Mouse (Mus musculus) left cerebral cortex, postnatal 10 days (tissue): Measurements from ENCODE around the gene Btf3. TPM values are rescaled to one million over a fixed set of nuclear protein-coding genes. Genes with fewer than 3 reads are reported as not detected.

Source experiments
- DNase-seq, 2 experiments: peaks; one replicate each; pipeline ENCODE4 v3.0.0; 2021 to 2022; ENCODE audit warnings: low spot score in 2 of 2, mixed read lengths in 1 of 2; ENCODE audit errors: extremely low spot score in 1 of 2
- intact Hi-C: fragments of 180-260 bp; cut with DNase I; formaldehyde crosslinking; loops from one replicate; pipeline ENCODE4 v1.15.1; 2025
- total RNA-seq, 2 experiments: library from RNA; stranded (reverse); gene quantifications; 2 replicates each; pipeline ENCODE4 v1.2.3; 2021

Gene Btf3
- total RNA-seq: 100 to 1,000 TPM; 219 to 230 TPM

DNA sequence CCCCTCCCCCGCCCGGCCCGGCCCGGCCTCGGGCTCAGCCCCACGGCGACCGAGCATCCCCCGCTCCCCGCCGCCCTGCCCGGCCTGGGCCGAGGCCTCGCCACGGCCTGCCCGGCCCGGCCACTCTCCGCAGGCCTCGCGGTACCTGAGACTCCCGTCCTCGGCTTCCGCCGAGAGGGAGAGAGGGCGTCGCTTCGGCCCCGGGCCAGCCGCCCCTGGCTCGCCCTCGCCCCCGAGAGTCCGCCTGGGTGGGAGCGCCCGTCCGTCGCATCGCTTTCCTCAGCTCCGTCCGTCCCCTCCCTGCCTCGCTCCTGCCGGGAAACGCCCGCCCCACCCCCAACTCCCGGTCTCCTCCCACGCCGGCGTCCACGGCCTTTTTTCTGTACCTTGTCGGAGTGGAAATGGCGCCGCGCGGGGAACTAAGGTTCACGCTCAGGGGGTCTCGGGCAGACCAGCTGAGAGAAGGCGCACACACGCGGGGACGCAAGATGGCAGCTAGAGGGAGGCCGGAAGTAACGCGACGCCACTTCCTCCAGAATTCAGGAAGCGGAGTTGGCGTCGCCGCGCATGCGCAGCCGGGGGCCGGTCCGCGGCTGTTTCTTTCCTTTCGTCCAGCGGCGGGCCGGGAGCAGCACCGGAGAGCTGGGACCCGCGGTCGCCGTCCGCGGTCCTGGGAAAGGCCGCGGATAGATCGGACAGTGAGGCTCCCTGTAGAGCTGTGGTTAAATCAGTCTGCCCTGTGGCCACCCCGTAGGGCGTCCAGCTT, at the start of gene Btf3:
Gene Btf3, minus strand, starts transcription at position 527 of the 766 bp plus-strand sequence.
- intact Hi-C loops: no loop called here
- DNase-seq: peak; percentile 90 to 96

DNA sequence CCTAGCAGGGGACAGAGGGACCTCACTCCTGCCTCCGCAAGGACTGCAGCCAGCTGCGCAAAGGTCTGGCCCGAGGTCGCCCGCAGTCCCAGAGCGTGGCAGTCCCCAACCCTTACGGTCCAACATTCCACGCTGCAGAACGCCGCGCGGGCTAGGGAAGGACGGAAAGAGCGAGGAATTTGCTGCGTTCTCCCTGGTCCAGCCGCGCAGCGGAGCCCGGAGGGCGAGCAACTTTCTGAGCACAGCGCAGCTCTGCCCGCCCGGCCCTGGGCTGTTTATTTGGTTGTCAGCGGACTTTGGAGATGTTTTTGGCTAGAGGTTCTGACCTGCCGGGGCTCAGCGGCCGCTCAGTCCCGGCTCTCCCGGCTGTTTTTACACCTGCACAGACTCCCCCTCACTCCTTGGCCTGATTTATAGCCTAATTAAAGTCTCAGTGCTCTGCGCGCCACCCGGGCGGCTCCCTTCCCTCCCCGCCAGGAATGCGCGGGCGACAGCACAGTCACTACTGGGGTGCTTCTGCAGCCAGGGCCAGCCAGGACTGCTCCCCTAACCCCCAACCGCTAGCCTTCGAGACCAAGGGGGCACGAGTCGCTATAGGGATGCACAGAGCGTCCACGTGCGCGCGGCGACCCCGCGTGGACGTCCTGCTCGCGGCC, 49.1 kb upstream of the Btf3 start:
- peak in 1 of 2 experiments; percentile 57 for DNase-seq
- intact Hi-C loops: no loop called here

DNA sequence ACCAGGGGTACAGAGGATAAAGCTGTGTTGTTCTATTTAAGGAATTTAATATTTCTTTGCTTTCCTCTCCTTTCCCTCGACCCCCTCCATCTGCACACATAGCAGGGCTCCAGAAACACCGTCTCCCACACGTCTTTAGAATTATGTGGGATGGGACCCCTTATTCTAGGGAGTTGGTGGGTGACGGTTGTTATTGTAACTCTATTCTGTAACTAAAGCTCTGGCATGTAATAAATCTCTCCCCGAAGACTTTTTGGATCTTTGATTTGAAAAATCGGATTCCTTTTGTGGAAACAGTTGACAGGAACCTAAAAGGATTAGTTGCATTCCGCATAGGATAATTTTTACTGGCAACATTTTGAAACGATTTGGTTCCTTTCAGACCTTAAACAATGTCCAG, 48.3 kb upstream of the Btf3 start:
- intact Hi-C loops: no loop called here
- no peak for DNase-seq

DNA sequence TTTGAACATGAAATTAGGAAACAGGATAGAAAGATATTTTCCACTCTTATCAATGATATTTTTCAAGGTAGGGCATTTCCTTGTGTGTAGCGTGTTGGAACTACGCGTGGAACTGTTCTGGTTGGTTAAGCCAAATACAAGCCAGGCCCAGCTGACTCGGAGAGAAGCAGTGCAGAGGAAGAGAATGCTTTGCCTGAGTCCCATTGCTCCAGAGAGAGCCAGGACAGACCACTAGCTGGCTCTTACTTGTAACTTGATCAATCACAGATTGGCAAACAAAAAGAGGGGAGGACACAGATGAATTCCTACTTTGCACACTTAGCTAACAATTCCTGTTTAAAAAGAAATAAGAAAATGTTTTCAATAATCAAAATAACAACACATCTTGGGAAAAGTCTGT, 46.2 kb upstream of the Btf3 start:
- no peak for DNase-seq
- intact Hi-C loops: no loop called here

DNA sequence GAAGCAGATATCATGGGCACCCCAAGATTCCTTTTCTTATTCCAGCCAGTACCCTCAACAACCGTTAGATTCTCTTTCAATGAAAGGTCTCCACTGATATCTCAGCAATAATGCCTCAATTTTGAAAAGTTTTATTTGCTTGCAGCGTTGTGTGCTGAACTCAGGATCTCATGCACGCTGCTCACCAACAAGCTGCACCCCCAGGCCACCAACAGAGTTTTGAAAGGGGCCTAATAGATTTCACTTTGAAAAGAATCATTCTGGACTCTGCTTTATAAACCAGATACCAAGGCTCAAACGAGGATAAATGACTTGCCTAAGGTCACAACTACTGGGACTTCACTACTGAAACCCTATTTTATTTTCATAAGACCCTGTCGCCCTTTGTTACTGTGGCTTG, 44.4 kb upstream of the Btf3 start:
- intact Hi-C loops: no loop called here
- no peak for DNase-seq

DNA sequence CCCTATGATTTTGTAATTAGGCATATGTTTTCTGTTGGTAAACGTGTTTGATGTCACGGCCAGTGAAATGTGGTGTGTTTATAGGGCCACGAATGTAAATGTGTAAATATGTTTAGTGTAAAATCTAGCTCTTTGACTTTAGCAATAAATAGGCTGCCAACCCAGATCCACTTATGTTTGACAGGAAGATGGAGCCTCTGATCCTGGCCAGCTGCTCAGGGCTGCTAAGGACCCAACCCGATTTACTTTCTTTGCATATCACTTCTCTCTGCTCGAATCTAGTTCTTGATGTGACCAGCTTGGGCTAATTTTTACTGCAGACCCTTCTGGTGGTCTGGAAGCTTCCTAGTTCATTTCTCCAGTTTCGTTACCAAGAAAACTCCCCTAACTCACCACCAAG, 43.6 kb upstream of the Btf3 start:
- DNase-seq: no peak
- intact Hi-C loops: no loop called here

DNA sequence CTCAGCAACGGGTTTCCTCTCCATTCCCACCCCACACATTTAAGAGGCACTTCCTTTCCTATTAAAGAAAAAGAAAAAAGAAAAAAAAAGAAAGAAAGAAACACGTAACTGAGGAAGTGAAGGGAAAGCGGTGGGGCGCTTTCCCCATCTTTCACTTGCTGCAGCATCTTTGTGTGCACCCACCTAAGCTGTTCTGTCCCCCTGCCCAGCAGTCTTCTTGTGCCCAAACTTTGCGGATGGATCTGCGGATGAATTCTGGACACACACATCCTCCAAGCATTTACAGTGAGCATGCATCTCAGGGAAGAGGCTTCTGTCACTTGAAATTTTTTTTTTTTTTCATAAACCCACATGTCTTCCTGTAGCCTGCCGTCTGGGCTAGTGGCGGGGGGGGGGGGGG, 42.5 kb upstream of the Btf3 start:
- no peak for DNase-seq
- intact Hi-C loops: no loop called here

DNA sequence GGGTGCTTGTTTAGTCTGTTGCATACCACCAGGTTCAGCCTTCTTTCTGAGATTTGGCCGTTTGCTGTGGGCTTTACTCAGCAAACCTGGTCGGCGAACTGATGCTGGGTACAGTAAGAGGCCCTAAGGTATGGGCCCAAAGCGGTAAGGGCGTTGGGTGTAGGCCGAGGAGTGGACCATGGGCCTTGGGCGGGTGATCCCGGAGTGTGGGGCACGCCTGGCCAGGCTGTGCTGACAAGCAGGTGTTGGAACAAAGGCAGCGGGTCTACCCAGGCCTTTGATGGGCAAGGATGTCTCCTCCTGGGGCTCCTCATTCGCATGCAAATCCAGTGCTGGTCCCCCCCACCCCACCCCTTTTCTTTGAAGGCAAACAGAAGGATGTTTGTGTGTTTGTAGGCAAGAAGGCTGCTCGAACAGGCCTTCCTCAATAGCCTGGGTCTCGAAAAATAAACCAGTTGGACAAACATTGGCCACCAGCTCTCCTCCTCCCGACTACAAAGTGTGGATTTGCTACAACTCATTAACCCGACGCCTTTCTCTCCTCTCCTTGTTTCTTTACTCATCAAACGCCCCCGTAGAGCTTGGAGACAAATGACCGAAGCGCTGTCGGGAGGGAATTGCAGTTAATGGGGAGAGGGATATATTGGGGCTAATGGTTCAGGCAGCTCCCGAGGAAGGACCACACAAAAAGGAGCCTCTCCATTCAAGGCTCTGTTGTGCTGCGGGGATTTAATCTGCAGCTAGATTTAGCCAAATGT, 41.8 kb upstream of the Btf3 start:
- intact Hi-C loops: no loop called here
- no peak for DNase-seq

DNA sequence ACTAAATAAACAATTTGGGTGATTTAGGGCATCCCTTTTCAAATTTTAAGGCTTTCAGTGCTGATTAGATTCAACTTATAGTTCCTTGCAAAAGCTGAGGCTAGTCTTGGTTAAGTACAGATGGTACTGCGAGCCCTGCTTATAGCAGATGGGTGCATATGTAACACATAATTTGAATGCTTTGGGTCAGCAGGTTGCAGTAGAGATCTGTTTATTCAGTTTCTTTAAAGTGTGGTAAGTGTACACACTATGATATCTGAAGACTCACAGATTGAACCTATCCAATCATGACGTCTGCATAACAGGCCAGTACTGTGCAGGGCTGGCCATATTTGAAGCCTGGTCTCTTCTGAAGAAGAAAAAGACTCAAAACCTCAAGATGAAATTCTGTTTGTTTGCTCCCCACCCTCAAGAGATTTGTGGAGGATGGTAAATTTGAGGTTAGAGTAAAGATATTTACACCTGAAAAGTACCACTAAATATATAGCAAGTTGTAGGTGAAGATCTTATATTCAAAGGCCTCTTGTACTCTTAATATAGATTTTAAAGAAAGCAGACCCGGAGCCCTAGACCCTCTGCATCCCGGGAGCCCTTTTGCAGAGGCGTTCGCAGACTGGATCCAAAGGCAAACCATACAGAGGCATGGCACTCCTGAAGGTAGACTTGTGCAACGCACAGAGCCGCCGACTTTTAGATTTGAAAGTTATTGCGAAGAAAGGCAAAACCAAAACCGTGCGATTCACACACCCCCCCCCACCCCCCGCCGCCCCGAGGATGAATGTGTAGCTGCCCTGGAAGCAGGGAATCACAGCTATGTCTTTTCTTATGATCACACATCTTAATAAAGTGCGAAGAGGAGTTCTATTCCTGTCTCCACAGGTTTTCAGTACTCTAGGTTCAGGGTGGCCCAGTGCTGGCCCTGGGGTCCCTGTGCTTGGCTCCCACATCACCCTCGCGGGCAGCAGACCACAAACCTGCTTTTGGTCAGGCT, 40.9 kb upstream of the Btf3 start:
- no peak for DNase-seq
- intact Hi-C loops: loop anchor here (2.0 kb wide), 1 partner anchor 147 kb away; no protein-coding TSS in a partner anchor

DNA sequence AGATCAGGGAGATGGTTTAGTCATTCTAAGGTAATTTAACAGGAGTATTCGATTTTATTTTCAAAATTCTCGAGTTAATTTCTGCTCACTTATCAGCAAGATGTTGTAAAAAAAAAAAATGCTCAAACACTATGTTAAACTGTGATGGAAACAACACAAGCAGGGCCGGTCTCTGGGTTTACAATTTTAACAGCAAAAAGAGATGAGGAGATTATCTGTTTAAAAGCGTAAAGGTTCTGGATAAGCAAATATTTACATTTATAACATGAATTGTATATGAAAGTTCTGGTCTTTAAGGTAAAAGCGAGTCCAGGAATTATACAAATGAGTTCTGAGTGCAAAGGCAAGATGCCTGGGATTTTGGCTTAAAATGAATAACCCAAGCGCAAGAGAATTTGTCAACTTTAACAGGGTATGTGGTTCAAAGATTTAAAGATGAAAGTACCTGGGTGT, 40.2 kb upstream of the Btf3 start:
- intact Hi-C loops: loop anchor here (2.0 kb wide), 1 partner anchor 148 kb away; no protein-coding TSS in a partner anchor

DNA sequence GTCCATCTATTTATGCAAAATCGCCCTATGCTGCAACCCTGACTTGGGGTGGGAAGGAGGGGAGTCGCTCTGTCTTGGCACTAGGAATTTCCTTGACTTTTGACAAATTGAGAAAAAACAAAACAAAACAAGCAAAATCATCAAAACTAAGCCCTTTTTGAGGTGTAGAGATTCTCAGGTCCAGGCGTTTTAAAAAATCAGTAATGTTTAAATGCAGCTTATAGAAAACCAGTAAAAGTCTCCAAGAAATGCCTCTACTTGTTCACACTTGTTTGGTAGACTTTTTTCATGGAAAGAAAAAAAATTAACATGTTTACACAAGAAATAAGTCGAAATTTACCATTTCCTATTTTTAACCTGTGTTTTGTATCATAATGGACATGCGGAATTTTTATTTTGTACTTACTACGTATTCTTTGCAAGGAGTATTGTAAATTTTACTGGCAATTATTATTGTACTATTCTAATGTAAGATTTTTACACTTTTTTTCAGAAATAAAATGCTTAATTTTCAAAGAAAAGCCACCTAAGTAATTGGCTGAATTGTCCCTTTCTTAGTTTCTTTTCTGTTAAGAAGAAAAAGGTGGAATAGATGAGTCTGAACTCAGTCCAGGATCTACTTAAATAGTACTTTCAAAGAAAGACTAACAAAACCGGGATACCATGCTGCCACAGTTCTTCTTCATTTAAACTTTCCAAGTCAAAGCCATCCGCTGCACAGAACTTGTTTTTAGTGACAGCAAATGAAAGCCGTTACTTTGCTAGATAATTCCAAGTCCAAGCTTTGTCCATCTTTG, 39.6 kb upstream of the Btf3 start:
- intact Hi-C loops: loop anchor here (2.0 kb wide), 1 partner anchor 148 kb away; no protein-coding TSS in a partner anchor

More for the DNA sequence above, 40.2 kb upstream of the Btf3 start:
- DNase-seq: no peak

DNA sequence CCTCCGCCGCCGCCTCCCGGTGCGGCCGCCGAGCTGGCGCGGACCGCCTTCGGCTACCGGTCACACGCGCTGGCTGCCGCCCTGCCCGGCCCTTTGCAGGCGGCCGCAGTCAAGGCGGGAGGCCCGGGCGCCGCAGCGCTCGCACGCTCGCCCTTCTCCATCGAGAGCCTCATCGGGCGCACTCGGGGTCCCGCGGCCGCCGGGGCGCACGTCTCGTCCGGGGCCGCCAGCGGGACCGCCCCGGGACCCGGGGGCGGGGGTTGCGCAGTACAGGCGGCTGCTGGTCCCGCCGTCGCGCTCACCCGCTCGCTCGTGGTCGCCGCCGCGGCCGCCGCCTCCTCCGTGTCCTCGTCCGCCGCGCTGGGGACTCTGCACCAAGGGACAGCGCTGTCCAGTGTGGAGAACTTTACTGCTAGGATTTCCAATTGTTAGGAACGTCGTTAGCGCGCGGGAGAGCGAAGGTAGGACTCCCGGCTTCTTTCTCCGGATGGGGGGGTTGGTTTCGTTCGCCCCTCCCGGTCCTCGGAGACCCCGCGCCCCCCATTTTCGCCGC, 38.8 kb upstream of the Btf3 start:
- DNase-seq: peak in 1 of 2 experiments; percentile 37
- intact Hi-C loops: loop anchor here (2.0 kb wide), 1 partner anchor 149 kb away; no protein-coding TSS in a partner anchor

More for the DNA sequence above, 39.6 kb upstream of the Btf3 start:
- no peak for DNase-seq

DNA sequence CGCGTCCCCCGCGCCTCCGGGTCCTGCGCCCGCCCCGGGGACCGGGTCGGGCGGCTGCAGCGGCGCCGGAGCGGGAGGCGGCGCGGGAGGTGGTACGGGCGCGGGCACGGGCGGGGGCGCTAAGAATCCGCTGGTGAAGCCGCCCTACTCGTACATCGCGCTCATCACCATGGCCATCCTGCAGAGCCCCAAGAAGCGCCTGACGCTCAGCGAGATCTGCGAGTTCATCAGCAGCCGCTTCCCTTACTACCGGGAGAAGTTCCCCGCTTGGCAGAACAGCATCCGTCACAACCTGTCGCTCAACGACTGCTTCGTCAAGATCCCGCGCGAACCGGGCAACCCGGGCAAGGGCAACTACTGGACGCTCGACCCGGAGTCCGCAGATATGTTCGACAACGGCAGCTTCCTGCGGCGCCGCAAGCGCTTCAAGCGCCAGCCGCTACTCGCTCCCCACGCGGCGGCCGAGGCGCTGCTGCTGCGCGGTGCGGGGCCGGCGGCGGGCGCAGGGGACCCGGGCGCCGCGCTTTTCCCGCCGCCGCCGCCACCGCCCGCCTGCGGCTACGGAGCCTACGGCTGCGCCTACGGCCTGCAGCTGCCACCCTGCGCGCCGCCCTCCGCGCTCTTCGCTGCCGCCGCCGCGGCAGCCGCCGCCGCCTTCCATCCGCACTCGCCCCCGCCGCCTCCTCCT, 38.2 kb upstream of the Btf3 start:
- intact Hi-C loops: loop anchor here (5.0 kb wide), 2 partner anchors 217 to 232 kb away; no protein-coding TSS in a partner anchor
- peak in 1 of 2 experiments; percentile 37 for DNase-seq

DNA sequence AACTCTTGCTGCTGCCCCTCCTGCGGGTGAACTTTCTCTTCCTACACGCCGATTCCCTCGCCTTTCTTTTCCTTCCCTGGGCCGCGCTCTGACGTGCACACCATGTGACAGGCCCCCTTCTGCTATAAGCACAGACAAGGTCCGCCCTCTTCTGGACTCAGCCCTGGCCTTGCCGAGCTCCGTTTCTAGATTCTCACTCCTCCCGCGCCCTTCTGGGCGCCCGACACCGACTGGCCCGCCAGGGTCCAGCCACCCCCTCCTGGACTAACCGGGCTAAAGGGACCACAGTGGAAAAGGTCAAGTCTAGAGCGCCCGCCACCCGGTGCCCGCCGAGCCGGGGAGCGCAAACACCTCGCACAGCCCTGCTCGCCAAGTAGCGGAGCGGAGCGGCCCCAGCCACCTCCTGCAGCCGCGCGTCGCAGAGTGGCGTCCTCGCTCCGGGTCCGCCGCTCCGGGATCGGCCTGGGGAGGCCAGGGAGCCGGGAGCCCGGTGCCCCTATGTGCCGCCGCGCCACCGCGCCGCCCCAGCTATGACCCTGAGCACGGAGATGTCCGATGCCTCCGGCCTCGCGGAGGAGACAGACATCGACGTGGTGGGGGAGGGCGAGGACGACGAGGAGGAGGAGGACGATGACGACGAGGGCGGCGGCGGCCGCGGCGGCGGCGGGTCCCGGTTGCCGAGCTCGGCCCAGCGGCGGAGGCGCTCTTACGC, 37.4 kb upstream of the Btf3 start, which contains the start of gene Foxd1:
Gene Foxd1, plus strand, starts transcription at position 153 of the 712 bp plus-strand sequence.
- intact Hi-C loops: loop anchor here (5.0 kb wide), 2 partner anchors 218 to 233 kb away; no protein-coding TSS in a partner anchor
- DNase-seq: peak in 1 of 2 experiments; percentile 84

DNA sequence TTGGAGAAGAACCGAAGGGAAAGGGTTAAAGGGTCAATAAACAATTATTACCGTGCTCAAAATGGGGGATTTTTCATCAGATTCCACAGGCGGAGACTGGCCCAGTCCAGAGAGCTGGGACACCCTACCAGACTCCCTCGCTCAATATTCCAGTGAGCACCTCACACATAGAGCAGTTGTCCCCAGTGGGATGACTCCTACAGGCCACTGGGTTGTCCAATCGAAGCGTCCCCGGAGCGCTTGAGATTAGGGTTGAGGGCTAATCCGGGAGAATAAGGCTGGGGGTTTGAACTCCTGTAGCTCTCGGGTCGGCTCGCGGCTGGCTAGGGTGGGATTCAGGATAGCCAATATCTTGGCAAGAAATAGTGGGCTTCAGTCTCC, 36.9 kb upstream of the Btf3 start:
- intact Hi-C loops: loop anchor here (5.0 kb wide), 2 partner anchors 219 to 234 kb away; no protein-coding TSS in a partner anchor
- no peak for DNase-seq
